Mouse (Mus musculus) heart, embryonic 15.5 days (tissue): ENCODE results near the gene Fam13c. TPM values are rescaled to one million over a fixed set of nuclear protein-coding genes. Genes with fewer than 3 reads are reported as not detected.

Source experiments
- ATAC-seq: fragments of 200-750 bp; cut with Nextera tagmentation; replicated peaks from 2 replicates; pipeline ENCODE4 v1.8.0; 2017; ENCODE audit warnings: low read depth, moderate TSS enrichment; ENCODE audit not compliant: insufficient number of reproducible peaks, insufficient read depth, low FRiP score
- H3K27ac ChIP-seq: fragments of 300-500 bp; sonication (generic); 2 replicates; pipeline ENCODE4 v1.5.1; 2015; ENCODE audit warnings: mild to moderate bottlenecking, inconsistent platforms
- H3K27me3 ChIP-seq: fragments of 300-500 bp; sonication (generic); 2 replicates; pipeline ENCODE4 v1.6.1; 2015; ENCODE audit warnings: inconsistent platforms
- H3K36me3 ChIP-seq: fragments of 300-500 bp; sonication (generic); 2 replicates; pipeline ENCODE4 v1.6.1; 2015; ENCODE audit warnings: mild to moderate bottlenecking, inconsistent platforms
- H3K4me1 ChIP-seq: fragments of 300-500 bp; sonication (generic); replicated peaks from 2 replicates; pipeline ENCODE4 v1.6.1; 2015; ENCODE audit warnings: inconsistent platforms
- H3K4me2 ChIP-seq: fragments of 300-500 bp; sonication (generic); 2 replicates; pipeline ENCODE4 v1.6.1; 2015; ENCODE audit warnings: inconsistent platforms, mild to moderate bottlenecking, moderate library complexity
- H3K4me3 ChIP-seq: fragments of 300-500 bp; sonication (generic); 2 replicates; pipeline ENCODE4 v1.5.1; 2015; ENCODE audit warnings: mild to moderate bottlenecking, inconsistent platforms
- H3K9ac ChIP-seq: fragments of 300-500 bp; sonication (generic); 2 replicates; pipeline ENCODE4 v1.6.1; 2015; ENCODE audit warnings: mild to moderate bottlenecking, inconsistent platforms
- H3K9me3 ChIP-seq: fragments of 300-500 bp; sonication (generic); replicated peaks from 2 replicates; pipeline ENCODE4 v1.6.1; 2016; ENCODE audit warnings: inconsistent platforms
- WGBS: fragments of 180-500 bp; shearing (Covaris S2); methylation state at CpG from one replicate; pipeline ENCODE4 v1.1.7; 2015; ENCODE audit warnings: mixed read lengths; 5-methylcytosine and 5-hydroxymethylcytosine counted together
- polyA plus RNA-seq: library from polyadenylated mRNA; unstranded; fragments of >200 nt; fragmentation: Nextera tagmentation; extraction: Ambion mirVana; gene quantifications from 2 replicates; pipeline ENCODE4 v1.2.1, GENCODE M21; 2015

Fam13c gene
- polyA plus RNA-seq, 1 experiment from 2014 or later: 10.1 TPM

DNA sequence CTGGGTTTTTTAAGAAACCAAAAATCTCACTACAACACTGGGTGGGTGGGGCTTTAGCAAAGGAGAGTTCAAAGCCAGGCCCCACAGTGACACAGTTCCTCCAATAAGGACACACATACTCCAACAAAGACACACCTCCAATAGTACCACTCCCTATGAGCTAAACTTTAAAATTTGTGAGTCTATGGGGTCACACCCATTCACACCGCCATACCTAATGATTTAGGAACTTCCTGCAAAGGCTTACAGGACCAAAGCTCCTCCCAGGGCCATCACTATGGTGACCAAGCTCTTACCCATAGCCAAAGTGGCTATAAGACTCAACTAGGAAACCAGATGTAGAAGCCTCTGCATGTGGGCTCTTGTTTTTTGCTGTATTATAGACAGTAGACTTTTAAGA, 30.6 kb downstream of the Fam13c start:
- no peak for ATAC-seq
- H3K27ac ChIP-seq: no peak overlapping the region

DNA sequence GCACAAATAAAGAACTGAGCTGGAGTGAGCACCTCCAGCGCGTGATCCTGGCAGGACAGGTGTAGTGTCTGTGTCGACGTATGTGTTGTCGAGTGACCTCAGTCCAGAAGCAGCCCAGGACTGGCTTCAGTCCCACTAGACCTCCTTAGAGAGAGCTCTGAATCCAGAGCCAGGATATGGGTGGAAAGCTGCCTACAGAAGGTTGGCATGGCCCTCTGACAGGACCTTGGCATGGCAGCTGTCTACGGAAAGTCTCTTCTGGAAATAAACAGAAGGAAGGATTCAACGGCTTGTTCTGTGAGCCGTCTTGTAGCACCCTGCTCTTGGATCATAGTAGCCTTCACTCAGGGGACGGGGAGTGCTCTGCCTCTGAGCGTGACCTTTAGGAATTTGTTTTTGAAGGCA, 37.5 kb downstream of the Fam13c start:
- ATAC-seq: no peak
- Histone ChIP-seq H3K4me3 (no peak overlapping the region), H3K9ac (no peak overlapping the region), H3K27me3 (no peaks in the 10 kb centered on the region), H3K36me3 (peaks cover 17% of the 10 kb centered on the region; the same call in 1 of the 2 replicates), H3K9me3 (no peaks in the 10 kb centered on the region), H3K4me1 (no peaks in the 10 kb centered on the region), H3K4me2 (no peak overlapping the region), H3K27ac (no peak overlapping the region)
- whole genome bisulfite sequencing: 84% methylated on average over 10 of the region's 10 CpGs

More for the DNA sequence above, 30.6 kb downstream of the Fam13c start:
- Histone ChIP-seq H3K4me2 (no peak overlapping the region), H3K27me3 (no peaks in the 10 kb centered on the region), H3K9ac (no peak overlapping the region), H3K36me3 (peaks cover 9% of the 10 kb centered on the region; the same call in 1 of the 2 replicates), H3K4me3 (no peak overlapping the region), H3K4me1 (0 out of 2 replicates have a peak, but pooled peaks cover 4% of the 10 kb centered on the region), H3K9me3 (no peaks in the 10 kb centered on the region)
- WGBS: 79% methylated on average over 1 of the region's 1 CpGs

DNA sequence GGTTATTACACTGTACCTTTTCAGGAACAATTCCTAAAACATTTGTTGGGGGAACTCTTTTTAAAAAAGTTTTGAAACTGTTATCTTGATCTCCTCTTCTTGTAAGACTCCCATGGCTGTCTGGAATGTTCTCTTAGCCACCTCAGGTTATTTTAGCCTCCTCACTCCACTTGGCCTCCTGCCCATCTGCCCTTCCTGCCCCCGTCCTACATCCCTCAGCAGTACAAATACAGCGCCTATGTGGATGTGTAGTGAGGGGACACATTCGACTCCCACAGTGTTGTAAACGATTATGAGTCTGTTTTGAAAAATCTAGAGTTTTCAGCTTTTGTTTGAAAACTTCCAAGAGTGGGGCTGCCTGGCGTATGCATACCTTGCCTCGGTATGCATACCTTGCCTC, 43.5 kb downstream of the Fam13c start:
- Histone ChIP-seq H3K27me3 (no peaks in the 10 kb centered on the region), H3K9ac (no peak overlapping the region), H3K4me1 (0 out of 2 replicates have a peak, but pooled peaks cover 4% of the 10 kb centered on the region), H3K4me2 (no peak overlapping the region), H3K36me3 (no peaks in the 10 kb centered on the region), H3K4me3 (no peak overlapping the region), H3K9me3 (no peaks in the 10 kb centered on the region), H3K27ac (no peak overlapping the region; the same call in 1 of the 2 replicates)
- WGBS: 58% methylated on average over 6 of the region's 6 CpGs
- ATAC-seq: no peak

DNA sequence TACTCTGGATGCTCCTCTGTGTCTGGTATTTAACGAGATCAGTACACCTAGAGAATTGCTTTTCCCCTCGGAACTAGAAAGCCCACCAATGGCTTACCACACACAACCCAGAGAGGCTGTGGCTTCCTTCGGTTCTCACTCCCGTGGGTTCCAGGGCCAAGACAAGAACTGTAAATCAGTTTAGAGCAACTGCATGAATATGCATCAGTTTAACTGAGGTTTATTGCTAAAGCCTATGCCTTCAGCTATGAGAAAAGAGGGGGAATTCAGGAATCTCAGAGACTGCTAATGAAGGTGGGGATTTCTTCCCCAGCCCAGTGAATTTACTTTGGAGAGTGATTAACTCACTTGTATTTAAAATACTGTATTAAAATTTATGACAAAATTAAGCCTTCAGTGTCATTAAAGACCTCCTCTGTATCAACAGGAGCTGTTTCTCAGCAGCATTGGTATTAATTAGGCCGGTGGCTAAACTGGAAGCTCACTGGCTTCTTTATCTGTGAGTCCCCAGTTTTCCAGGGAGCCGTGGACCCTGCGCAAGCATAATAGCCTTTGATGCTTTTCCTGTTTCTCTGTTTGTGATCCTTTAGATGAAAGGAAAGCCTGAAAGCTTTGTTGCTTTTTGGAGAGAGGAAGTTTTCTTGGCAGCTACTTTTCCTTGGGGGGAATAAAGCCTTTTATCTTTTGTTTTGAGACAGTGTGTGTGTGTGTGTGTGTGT, 44.4 kb downstream of the Fam13c start:
- H3K36me3 ChIP-seq: no peaks in the 10 kb centered on the region
- H3K4me1 ChIP-seq: 0 out of 2 replicates have a peak, but pooled peaks cover 4% of the 10 kb centered on the region
- H3K27me3 ChIP-seq: no peaks in the 10 kb centered on the region
- H3K9me3 ChIP-seq: no peaks in the 10 kb centered on the region
- no peak overlapping the region for H3K27ac ChIP-seq
- no peak overlapping the region for H3K4me3 ChIP-seq
- H3K9ac ChIP-seq: no peak overlapping the region
- no peak for ATAC-seq
- 48% methylated on average over 7 of the region's 7 CpGs for WGBS
- H3K4me2 ChIP-seq: no peak overlapping the region

DNA sequence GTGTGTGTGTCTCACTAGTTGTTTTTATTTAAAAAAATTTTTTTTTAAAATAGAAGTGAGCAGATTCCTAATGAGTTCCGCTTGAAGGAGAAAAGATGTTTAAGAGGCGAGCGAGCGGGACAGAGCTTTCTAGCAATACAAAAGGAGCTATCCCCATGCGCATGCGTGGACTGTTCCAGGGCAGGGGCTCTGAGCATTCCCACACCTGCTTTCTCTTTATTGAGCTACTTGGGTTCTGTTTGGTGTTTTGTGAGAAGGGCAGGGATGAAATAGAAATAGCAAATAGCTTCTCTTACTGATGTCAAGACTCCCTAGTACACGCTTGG, 45.0 kb downstream of the Fam13c start:
- Histone ChIP-seq H3K4me1 (0 out of 2 replicates have a peak, but pooled peaks cover 4% of the 10 kb centered on the region), H3K27me3 (no peaks in the 10 kb centered on the region), H3K27ac (0 out of 2 replicates have a peak overlapping the region, but pooled peaks have one; percentile 46), H3K9me3 (no peaks in the 10 kb centered on the region), H3K36me3 (no peaks in the 10 kb centered on the region), H3K9ac (no peak overlapping the region), H3K4me3 (no peak overlapping the region), H3K4me2 (no peak overlapping the region)
- no peak for ATAC-seq
- WGBS: 59% methylated on average over 7 of the region's 7 CpGs

DNA sequence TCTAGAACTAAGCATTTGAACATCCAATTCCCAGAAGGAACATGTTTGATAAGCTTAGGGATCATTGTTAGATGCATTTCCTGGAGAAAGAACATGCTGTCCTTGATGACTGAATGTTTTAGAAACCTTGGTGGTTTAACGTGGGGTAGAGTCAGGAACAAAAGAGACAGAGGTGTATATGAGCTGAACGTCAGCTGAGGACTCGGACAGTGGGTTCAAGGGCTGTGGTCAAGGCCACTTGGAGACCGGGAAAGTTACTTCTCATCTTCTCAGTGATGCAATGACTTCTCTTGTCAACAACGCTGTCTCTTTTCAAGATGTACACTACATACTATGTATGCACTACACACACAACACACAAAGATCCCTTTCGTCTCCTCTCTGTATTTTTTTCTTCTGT, 46.4 kb downstream of the Fam13c start:
- H3K9me3 ChIP-seq: no peaks in the 10 kb centered on the region
- no peaks in the 10 kb centered on the region for H3K36me3 ChIP-seq
- ATAC-seq: no peak
- 0 out of 2 replicates have a peak, but pooled peaks cover 4% of the 10 kb centered on the region for H3K4me1 ChIP-seq
- no peak overlapping the region for H3K4me2 ChIP-seq
- no peak overlapping the region for H3K27ac ChIP-seq
- WGBS: 84% methylated on average over 6 of the region's 6 CpGs
- no peak overlapping the region for H3K4me3 ChIP-seq
- no peaks in the 10 kb centered on the region for H3K27me3 ChIP-seq
- H3K9ac ChIP-seq: no peak overlapping the region

DNA sequence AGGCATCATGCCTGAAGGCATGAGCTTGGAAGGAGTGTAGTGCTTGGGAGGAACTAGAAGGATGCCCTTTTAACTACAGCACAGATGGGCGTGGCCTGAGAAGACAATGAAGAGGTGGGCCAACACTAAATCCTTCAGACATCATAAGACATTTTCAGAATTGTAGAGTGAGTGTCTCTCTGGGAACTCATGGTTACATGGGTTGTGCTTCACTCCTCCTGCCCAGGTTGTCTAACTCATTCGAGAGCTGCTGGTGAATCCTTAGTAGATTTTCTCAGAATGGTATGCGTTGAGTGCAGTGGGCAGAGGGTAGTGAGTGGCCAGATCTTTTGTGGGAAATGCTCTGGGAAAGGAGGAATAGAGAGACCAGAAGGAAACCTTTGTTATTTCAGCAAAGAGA, 53.6 kb downstream of the Fam13c start:
- H3K36me3 ChIP-seq: no peaks in the 10 kb centered on the region
- no peak overlapping the region for H3K4me2 ChIP-seq
- H3K4me1 ChIP-seq: peaks cover 13% of the 10 kb centered on the region
- WGBS: 62% methylated on average over 3 of the region's 3 CpGs
- no peak overlapping the region for H3K9ac ChIP-seq
- H3K9me3 ChIP-seq: no peaks in the 10 kb centered on the region
- no peak overlapping the region for H3K4me3 ChIP-seq
- 0 out of 2 replicates have a peak, but pooled peaks have one; percentile 35 for ATAC-seq
- H3K27me3 ChIP-seq: no peaks in the 10 kb centered on the region
- peak overlapping the region; percentile 75 for H3K27ac ChIP-seq

DNA sequence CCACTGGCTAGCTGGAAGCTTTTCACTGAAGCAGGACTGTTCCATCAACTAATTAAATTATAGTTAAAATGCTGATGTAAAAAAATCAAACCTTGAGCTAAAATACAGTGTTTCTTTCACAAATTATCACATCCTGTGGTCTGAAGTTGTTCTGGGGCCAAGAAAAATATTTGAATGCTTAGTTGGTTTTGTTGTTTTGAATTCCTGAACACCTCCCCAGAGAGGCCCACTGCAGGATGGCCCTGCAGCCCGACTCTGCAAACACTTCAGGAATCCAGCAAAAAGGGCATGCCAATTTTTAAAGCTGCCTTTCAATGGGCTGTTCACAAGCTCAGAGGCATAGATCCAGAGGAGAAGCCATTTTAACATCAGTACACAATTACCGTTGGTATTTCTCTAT, 54.2 kb downstream of the Fam13c start:
- no peaks in the 10 kb centered on the region for H3K9me3 ChIP-seq
- no peak overlapping the region for H3K4me3 ChIP-seq
- WGBS: 37% methylated on average over 2 of the region's 2 CpGs
- H3K27me3 ChIP-seq: no peaks in the 10 kb centered on the region
- peak overlapping the region; percentile 75 for H3K27ac ChIP-seq
- H3K4me2 ChIP-seq: no peak overlapping the region
- peak; percentile 56; the same call in 1 of the 2 replicates for ATAC-seq
- no peaks in the 10 kb centered on the region for H3K36me3 ChIP-seq
- H3K4me1 ChIP-seq: peaks cover 13% of the 10 kb centered on the region
- H3K9ac ChIP-seq: no peak overlapping the region

DNA sequence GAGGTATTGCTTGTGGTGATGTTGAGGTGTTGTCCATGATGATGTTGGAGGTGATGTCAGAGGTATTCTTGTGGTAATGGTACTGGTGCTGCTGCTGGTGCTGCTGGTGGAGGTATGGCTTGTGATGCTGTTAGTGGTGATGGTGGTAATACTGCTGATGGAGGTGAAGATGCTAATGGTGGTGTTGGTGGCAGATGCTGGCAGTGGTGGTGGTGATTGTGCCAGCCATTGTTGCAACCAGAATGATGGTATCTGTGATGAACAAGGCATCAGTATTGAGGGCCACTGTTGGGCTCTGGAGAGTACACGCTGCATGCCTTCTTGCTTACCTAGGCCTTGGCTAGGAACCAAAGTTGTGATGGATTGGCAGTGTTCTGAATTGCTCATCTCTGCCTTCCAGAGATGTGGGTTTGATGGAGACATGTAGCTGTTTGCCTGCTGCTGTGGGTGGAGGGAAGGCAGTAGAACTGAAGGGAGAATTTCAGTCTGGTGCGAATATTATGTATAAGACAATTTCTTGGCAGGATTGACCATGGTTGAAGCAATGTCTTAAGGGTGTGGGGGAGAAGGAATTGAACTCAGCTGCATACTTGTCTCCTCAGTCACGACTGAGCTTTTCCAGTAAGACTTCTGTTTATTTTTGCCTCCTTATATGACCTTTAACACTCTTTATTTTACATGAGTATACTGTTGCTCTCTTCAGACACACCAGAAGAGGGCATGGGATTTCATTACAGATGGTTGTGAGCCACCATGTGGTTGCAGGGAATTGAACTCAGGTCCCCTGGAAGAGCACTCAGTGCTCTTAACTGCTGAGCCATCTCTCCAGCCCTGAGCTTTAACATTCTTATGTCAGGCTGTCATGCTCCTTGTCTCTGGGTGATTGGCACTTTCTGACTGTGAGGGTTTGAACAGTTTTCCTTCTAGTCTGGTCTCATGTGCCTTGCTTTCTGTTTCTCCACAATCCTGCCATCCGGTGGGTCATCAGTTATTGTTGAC, 55.1 kb downstream of the Fam13c start:
- Histone ChIP-seq H3K4me2 (no peak overlapping the region), H3K9ac (no peak overlapping the region), H3K4me3 (no peak overlapping the region), H3K27me3 (no peaks in the 10 kb centered on the region), H3K4me1 (peaks cover 13% of the 10 kb centered on the region), H3K9me3 (no peaks in the 10 kb centered on the region), H3K27ac (peak overlapping the region; percentile 75), H3K36me3 (no peaks in the 10 kb centered on the region)
- 69% methylated on average over 4 of the region's 4 CpGs for WGBS
- no peak for ATAC-seq

DNA sequence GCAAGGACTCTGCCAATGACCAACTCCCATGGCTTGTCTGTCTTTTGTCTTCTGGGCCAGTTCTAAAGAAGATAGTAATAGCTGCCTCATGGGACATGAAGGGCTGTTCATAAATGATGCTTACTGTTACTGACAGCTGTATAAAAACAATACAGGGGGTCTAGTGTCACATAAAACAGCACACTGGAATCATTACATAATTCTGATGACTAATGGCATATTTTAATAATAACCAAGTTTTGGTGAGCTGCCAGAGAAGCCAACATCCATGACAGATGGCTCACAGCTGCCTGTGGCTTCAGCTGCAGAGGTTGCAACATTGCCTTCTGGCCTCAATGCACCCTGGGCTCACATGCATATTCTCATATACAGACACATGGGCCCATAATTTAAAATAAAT, 56.7 kb downstream of the Fam13c start:
- no peak overlapping the region for H3K9ac ChIP-seq

DNA sequence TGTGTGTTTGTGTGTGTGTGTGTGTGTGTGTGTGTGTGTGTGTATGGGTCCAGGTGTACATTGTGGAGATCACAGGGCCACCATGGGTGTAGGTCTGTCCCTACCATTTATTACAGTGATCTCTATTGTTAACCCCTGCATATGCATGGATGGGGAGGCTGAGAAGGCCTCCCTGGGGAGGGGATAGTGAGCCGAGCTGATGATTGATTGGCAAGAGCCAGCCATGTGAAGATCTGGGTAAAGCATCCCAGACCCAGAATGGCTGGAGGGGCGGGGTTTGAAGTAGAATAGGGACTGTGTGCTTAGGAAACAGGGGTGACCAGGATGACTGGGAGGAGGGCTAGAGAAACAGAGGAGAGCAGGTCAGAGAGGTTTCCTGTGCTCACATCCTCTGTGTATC, 58.0 kb downstream of the Fam13c start:
- WGBS: 53% methylated on average over 2 of the region's 2 CpGs
- H3K27ac ChIP-seq: no peak overlapping the region
- no peak overlapping the region for H3K4me3 ChIP-seq
- no peak overlapping the region for H3K9ac ChIP-seq
- no peaks in the 10 kb centered on the region for H3K27me3 ChIP-seq
- no peaks in the 10 kb centered on the region for H3K9me3 ChIP-seq
- no peak overlapping the region for H3K4me2 ChIP-seq
- no peaks in the 10 kb centered on the region for H3K36me3 ChIP-seq
- peaks cover 13% of the 10 kb centered on the region for H3K4me1 ChIP-seq
- ATAC-seq: no peak

More for the DNA sequence above, 56.7 kb downstream of the Fam13c start:
- 0 out of 2 replicates have a peak, but pooled peaks have one; percentile 15 for ATAC-seq
- Histone ChIP-seq H3K4me1 (peaks cover 13% of the 10 kb centered on the region), H3K27ac (no peak overlapping the region), H3K27me3 (no peaks in the 10 kb centered on the region), H3K9me3 (no peaks in the 10 kb centered on the region), H3K4me2 (no peak overlapping the region), H3K36me3 (no peaks in the 10 kb centered on the region), H3K4me3 (no peak overlapping the region)
